Mouse (Mus musculus) lung, postnatal 0 days (tissue): Measurements from ENCODE around the gene Plekha4.

Experiments used
- CTCF ChIP-seq: IDR thresholded peaks from 2 replicates; pipeline ENCODE4 v1.5.1; 2016; ENCODE audit warnings: antibody characterized with exemption, mild to moderate bottlenecking
- EP300 ChIP-seq: IDR thresholded peaks from 2 replicates; pipeline ENCODE4 v1.6.1; 2016; ENCODE audit warnings: antibody characterized with exemption, mild to moderate bottlenecking, control low read depth

GRCm38 (mm10) chr7:45477003-45477402, 49.1 kb upstream of the Plekha4 start:
- TF ChIP-seq EP300 (no peak), CTCF (peak; percentile 83)
